Mouse (Mus musculus): Measurements from ENCODE around the gene Mlph.

GRCm38 (mm10) chr1:90866734-90867133 lies 48.2 kb upstream of the Mlph start:
- TF ChIP-seq POLR2A (IDR thresholded peaks at IDR 0.05; ENCODE audit: control insufficient read depth in 1 of 2, insufficient read depth in 1 of 2, low read depth in 1 of 2, low read length in 2 of 2, poor library complexity in 1 of 2): no peak
- no peak for TF ChIP-seq CTCF (IDR thresholded peaks at IDR 0.05 in 2 of 3, conservative IDR thresholded peaks at IDR 0.05 in 1 of 3; ENCODE audit: control insufficient read depth in 1 of 3, insufficient read depth in 1 of 3, low read depth in 2 of 3, low read length in 3 of 3, poor library complexity in 1 of 3, severe bottlenecking in 1 of 3)
- no peak for TF ChIP-seq MAFK (IDR thresholded peaks at IDR 0.05; ENCODE audit: borderline replicate concordance, low read depth, low read length)
- TF ChIP-seq USF2 (IDR thresholded peaks at IDR 0.05; ENCODE audit: borderline replicate concordance in 1 of 2, insufficient read depth in 1 of 2, low read depth in 1 of 2, low read length in 2 of 2): no peak
- TF ChIP-seq BHLHE40 (IDR thresholded peaks at IDR 0.05; ENCODE audit: borderline replicate concordance, low read depth, low read length): no peak
- TF ChIP-seq SMC3 (IDR thresholded peaks at IDR 0.05; ENCODE audit: low read depth, low read length): no peak
- TF ChIP-seq USF1 (IDR thresholded peaks at IDR 0.05; ENCODE audit: low read depth, low read length): no peak
- no peak for TF ChIP-seq TAL1 (IDR thresholded peaks at IDR 0.05; ENCODE audit: low read length)
- no peak for TF ChIP-seq TCF12 (IDR thresholded peaks at IDR 0.05; ENCODE audit: low read depth, low read length)
- no peak for TF ChIP-seq POLR2AphosphoS5 (IDR thresholded peaks at IDR 0.05; ENCODE audit: borderline replicate concordance, low read depth, low read length)
- no peak for TF ChIP-seq ELF1 (IDR thresholded peaks at IDR 0.05; ENCODE audit: low read depth, low read length)
- no peak for TF ChIP-seq RCOR1 (IDR thresholded peaks at IDR 0.05; ENCODE audit: low read depth, low read length)
- no peak for TF ChIP-seq ZMIZ1 (IDR thresholded peaks at IDR 0.05; ENCODE audit: low read depth, low read length)

Data from MEL (cell line).